Mouse (Mus musculus) heart, postnatal 10 days (tissue): ENCODE measurements at regions not wholly inside any gene's neighbourhood (a gene's known extent, or its start where the extent isn't known, plus 50 kb on each side); places are given as distances from the start of the nearest gene placed in this dataset.

Experiments used
- DNase-seq, 2 experiments: peaks; one replicate each; pipeline ENCODE4 v3.0.0; 2021
- intact Hi-C: fragments of 180-260 bp; cut with DNase I; formaldehyde crosslinking; loops from one replicate; pipeline ENCODE4 v1.15.1; 2025

DNA sequence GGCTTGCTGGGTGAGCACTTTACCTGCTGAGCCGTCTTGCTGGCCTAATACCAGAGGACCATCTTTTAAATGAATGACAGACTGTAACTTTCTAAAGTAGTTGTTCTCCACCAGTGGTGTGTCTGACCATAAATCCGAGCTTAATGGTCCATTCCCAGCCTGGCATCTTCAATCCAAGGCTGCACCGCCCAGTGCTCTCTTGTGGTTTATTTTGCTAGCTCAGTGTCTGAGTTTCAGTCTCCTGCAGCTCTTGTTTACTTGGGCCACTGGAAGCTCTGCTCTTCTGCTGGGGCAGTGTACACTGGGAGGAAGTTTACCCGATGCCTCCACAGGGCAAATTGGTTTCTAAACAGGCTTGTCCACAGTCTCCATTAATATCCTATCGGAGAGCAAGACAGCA lies 182.3 kb upstream of the Jade1 start:
- intact Hi-C loops: no loop called here
- no peak for DNase-seq

DNA sequence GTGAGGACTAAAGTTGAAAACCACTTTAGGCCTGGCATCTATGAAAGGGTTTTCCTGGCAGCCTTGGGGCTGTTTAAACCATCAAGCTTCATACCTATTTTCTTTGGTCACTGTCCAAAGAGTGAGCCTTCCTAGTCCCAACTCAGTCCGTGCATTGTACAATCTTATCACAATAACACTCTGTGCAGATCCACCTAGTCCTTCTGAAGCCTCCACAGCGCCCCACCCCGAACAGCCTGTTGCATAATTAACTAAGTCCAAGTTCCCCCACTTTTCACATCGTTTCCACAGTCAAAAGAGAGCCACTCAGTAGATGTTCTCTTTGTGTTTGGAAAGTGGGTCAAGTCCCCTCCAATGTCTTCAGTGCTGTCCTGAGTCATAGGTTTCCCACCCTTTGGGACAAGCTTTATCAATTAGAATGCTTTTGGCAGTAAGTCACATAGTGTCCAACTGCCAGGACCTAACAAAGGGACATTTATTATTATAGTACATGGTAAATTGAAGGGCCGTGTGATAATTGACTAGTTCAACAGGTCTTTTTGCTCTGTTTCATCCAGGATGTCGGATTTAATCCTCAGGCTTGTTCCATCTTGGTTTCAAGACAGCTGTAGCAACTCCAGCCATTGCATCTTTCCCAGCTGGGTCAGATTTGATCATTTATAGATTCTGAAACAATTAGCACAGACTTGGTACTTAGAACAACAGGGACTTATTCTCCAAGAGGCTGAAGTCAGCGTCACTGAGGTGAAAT lies 187.0 kb upstream of the Jade1 start:
- intact Hi-C loops: loop anchor here (5.0 kb wide), 4 partner anchors 39 to 194 kb away; no protein-coding TSS in a partner anchor
- DNase-seq: peak; percentile 47 to 49

DNA sequence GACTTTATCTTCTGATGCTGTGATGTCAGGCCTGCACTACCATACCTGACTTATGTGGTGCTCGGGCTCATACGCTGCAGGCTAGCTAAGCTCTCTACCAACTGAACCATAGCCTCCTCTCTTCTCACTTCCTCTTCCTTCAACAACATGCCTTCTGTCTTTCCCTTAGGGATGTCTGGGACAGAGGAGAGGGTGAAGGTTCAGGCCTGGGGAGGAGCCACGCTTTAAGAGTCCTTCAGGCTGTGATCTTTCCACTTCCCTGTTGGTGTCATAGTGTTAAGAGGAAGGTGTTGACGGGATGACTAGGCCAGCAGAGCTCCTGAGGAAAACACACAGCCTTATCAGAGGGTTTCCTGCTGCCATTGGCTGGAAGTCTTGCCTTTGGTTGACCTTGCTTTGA lies 188.8 kb upstream of the Jade1 start:
- peak; percentile 45 to 48 for DNase-seq
- intact Hi-C loops: loop anchor here (5.0 kb wide), 4 partner anchors 41 to 196 kb away; no protein-coding TSS in a partner anchor

DNA sequence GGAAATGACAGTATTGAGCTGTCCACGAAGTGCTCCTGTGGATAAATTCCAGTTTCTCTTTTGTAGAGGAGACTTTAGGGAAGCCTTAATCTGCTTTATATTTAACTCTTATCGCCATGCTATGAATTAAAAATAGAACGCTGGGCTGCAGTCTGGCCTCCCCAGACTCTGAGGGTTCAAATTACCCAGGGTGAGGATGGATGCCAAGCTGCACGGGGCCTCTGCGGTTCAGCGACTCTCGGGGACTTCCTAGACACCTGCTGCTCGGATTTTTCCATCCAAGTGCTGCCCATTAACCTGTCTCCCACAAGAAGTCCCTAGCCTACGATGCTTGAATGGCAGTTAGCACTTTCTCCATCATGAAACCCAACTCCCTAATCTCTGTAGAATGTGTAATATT lies 189.3 kb upstream of the Jade1 start:
- intact Hi-C loops: loop anchor here (5.0 kb wide), 4 partner anchors 41 to 196 kb away; no protein-coding TSS in a partner anchor
- peak; percentile 40 to 73 for DNase-seq

DNA sequence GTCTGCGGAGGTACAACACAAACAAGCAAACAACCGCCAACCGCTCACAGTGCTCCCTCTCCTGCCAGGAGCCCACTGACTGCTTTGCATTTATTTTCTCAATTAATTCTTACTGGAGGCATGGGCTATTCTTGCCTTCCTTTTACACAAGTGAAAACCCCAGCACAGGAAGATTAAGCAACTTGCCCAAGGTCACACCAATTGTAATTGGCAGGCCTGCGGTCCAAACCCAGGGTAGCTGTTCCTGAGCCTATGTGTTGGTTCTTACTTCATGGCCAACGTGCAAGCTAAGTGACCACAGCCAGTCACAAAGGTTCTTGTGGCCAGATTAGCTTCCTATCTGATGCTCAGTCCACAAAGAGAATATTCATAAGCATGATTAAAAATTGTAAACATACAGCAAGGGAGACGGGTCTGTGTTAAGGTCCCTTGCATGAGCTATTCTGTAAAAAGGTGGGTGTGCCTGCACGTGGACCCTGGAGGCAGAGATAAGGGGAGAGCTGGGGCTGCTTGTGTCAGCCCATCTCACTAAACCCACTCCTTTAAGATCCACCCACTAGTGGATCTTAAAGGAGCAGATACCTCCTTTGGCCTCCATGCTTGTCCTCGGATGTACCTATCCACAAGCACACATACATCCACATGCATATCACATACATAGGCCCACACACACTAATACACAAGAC lies 190.2 kb upstream of the Jade1 start:
- no peak for DNase-seq
- intact Hi-C loops: loop anchor here (5.0 kb wide), 4 partner anchors 42 to 197 kb away; no protein-coding TSS in a partner anchor

DNA sequence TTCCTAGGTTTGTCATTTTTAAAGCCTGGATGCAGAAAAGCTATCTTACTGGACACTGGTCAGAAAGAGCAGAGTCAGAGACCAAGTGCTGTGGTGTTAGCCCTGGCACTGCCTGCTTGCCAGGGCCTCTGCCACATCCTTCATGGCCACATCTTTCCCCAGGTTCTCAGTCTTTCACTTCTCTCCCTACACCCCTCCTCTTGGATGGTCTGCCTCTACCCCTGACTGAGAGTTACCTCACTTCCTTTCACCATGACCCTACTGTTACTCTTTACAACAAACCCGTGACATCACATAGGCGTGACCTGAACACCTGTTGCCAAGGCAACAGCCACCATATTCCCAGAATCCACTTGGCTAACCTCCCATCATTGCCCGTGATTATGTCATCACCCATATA lies 191.6 kb upstream of the Jade1 start:
- intact Hi-C loops: no loop called here
- no peak for DNase-seq

DNA sequence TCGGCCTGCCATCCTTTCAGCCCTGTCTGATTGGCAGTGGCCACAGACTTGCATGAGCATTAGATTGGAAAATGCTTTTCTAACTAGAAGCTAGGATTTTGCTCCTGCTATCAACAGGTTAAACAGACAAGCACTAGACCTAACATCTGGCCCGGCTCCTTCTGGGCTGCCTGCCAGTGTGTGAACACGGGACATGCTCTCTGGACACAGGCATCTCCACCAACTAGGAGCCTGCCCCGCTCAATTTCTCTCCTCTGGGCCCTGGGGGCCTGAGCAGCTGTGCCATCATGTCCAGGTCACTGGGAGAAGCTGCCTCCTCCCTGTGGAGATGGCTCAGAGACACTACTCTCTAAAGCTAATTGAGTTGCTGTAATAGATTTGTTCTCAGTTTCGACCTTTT lies 195.3 kb upstream of the Jade1 start:
- intact Hi-C loops: no loop called here
- DNase-seq: peak; percentile 86 to 90

DNA sequence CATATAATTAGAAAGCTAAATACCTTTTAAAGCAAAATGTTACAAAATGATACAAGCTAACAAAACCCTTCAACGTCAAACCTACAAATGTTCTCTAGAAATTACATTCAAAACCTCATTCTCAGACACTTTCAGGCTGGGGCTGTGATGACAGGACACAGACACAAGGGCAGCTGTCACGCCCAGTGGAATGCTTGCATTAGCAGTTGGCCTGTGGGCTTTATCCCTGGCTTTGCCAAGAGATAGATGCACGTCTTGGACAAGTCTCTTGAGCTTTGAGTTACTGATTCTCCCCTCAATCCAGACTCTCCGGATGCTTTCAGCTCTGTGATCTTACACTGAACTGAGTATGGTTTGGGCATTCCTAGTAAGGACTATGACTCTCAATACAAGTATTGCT lies 196.1 kb upstream of the Jade1 start:
- DNase-seq: no peak
- intact Hi-C loops: no loop called here

DNA sequence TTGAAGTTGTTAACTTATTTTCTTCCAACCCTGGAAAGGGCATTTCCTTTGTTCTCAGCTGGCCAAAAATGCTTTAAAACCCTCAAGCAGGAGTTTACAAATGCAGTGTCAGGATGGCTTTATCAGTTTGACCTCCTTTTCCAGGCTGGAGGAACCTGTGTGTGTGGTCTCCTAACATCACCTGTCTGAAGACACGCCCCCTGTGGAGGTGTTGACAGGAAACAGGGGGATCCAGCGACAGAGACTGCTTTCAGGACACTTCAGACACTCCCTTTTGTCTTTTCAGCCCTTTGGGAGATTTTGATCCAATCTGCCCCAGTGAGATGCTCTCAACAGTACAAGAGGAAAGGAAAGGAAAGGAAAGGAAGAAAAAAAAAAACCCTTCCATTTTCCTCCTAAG lies 202.5 kb upstream of the Jade1 start:
- DNase-seq: no peak
- intact Hi-C loops: no loop called here

DNA sequence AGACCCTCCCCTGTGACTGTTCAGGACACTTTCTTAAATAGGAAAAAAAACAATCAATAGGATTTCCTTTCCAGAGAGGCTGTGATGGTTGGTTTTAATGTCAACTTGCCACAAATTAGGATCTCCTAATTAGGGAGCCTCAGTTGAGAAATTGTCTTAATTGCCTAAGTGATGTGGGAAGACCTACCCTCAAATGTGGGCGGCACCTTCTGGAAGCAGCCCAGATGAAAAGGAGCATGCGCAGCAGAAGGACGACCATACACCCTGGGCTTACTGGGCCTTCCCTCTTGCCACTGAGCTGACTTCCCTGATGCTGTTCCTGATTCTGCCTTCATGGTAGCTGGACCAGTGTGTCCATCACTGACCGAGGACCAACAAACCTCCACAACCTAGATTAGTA lies 203.7 kb upstream of the Jade1 start:
- intact Hi-C loops: no loop called here
- DNase-seq: no peak

DNA sequence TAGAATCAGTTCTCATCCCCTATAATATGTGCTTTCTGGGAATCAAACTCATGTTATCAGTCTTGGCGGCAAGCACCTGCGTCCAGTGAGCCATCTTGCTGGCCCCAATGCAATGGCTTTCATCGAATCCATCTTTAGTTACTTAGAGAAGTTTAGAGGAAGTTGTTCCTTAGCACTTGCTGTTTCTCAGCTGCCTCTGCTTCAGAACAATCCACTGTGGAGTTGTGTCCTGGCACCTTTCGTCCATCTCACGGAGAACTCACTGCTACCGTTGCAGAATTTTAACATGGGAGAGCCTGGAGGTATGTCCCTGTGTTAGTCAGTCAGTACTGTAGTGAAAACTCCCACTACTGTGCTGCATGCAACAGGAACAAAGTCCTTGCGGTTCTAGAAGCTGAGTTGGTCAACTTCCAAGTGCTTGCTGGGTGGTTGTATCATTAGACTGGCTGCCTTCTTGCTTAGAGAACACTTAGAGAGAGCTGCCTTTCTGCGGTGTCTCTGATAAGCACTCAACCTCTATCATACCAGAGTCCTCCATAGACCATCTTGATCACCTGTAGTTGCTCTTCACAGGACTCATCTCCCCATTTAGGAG lies 204.3 kb upstream of the Jade1 start:
- intact Hi-C loops: no loop called here
- no peak for DNase-seq

DNA sequence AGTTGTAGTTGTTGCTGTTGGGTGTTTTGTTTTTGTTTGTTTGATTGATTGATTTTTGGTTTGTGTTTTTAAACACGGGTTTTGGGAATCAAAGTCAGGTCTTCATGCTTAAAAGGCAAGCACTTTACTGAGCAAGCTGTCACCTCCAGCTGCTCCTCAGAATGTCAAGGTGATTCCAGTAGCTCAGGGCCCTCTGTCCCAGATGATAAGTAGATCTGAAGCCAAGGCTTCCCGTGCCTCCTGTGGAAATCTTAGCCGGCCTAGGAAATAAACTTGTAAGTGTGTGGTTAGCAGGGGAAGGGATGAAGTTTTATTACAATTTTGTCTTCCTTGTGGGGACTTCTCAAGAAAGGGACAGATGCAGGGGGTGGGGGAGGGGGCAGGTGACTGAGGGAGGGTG lies 205.2 kb upstream of the Jade1 start:
- no peak for DNase-seq
- intact Hi-C loops: no loop called here

DNA sequence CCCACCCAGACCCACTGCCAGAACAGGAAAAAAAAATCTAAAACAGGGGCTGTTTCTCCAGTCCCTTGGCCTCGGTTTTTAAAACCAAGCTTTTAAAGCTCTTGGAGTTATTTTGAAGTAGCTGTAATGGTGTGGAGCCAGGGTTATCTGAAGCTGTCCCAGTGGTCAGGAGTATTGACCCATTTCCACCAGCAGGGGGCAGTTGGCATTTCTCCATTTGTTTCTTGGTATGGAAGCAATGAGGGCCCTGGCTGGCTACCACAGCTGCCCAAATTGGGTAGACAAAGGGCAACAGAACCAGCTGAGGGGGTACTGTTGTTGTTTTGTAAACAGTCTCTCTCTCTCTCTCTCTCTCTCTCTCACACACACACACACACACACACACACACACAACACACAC lies 206.7 kb upstream of the Jade1 start:
- intact Hi-C loops: loop anchor here (1.0 kb wide), 1 partner anchor 215 kb away; no protein-coding TSS in a partner anchor

DNA sequence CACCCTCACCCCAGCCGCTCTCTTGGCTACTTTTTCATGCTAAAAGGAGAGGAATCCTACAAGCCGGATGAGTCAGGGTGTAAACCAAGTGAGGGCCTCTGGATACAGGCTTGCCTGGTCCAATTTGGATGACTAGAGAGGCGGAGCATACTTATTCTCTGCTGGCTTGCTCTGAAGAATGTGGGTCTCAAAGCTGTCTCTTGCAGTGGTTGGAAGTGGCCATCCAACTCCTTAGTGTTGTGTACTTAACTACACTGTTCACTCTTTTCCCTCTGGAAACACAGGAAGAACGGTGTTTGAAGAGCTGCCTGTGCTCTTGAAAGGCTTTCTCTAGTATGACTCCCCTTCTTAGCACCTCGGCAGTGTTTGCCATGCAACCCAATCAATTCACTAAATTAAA lies 208.7 kb upstream of the Jade1 start:
- intact Hi-C loops: no loop called here

More for the DNA sequence above, 206.7 kb upstream of the Jade1 start:
- DNase-seq: peak; percentile 45 to 73

DNA sequence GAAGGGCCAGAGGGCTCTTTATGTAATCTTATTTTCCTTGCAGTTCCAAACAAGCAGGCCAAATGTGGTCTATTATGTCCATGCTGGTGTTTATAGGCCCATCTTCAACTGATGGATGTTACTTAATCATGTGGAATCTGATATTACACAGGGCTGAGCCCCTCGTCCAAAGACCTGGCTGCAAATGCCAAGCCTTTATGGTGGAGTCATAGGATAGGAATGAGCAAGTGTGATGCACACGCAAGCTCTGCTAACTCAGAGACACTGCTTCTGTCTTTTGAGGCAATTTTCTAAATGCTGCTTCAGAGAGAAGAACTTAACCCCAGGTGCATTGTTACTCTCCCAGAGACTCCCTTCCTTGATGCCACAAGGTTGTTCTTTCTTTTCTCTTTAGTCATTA lies 212.1 kb upstream of the Jade1 start:
- intact Hi-C loops: no loop called here
- DNase-seq: no peak

More for the DNA sequence above, 208.7 kb upstream of the Jade1 start:
- DNase-seq: no peak

DNA sequence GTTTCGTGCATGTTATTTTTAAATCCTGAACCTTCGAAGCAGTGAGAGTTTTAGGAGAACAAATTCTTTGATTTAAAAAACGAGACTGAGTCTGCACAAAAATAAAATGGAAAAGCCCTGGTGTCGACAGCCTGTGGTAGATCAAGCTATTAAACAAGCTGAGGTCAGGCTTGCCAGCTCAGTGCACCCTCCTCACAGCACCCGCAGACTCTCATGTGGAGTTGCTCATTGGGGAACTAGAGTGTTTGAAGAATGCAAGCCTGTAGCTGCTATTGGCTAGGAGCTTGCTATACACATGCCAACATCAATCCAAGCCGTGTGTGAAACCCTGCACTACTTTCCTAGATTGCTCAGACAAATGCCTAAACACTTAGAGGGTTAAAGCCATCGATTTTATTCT lies 223.1 kb upstream of the Jade1 start:
- DNase-seq: peak in 1 of 2 experiments; percentile 18
- intact Hi-C loops: no loop called here

DNA sequence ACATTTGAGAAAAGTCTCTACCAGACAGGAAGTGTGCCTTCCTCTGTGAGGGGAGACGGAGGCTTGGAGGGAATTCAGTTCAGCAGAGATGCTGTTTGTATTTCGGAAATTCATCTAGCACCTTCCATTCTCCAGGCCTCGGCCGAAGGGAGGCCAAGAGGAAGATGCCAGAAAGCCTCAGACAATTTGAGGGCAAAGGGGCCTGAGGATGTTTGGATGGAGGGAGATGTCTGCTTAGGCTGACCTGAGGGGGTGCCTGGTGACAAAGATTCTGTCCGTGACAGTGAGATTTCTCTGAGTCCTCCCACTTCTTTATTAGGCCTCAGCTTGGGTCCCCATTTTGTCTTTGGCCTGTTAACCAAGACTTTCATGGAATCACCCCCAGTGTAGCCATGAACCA lies 225.2 kb upstream of the Jade1 start:
- DNase-seq: no peak
- intact Hi-C loops: no loop called here

DNA sequence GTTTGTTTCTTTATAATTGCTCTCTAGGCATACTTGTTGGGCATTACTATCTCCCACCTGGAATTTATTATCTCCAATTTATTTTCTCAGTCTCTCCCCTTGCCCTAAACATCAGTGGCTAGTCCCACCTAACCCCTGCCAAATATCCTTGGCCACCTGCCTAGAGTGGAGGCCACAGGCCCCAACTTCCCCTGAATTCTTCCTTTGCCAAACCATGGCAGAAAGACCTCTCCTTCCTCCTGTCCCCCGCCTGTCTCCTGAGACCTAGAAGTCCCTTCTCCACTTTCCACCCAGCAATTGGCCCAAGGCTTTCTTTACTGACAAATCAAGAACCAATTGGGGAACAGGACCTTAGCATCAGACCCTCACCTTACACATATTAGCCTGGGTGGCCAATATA lies 226.7 kb upstream of the Jade1 start:
- intact Hi-C loops: no loop called here
- DNase-seq: no peak

DNA sequence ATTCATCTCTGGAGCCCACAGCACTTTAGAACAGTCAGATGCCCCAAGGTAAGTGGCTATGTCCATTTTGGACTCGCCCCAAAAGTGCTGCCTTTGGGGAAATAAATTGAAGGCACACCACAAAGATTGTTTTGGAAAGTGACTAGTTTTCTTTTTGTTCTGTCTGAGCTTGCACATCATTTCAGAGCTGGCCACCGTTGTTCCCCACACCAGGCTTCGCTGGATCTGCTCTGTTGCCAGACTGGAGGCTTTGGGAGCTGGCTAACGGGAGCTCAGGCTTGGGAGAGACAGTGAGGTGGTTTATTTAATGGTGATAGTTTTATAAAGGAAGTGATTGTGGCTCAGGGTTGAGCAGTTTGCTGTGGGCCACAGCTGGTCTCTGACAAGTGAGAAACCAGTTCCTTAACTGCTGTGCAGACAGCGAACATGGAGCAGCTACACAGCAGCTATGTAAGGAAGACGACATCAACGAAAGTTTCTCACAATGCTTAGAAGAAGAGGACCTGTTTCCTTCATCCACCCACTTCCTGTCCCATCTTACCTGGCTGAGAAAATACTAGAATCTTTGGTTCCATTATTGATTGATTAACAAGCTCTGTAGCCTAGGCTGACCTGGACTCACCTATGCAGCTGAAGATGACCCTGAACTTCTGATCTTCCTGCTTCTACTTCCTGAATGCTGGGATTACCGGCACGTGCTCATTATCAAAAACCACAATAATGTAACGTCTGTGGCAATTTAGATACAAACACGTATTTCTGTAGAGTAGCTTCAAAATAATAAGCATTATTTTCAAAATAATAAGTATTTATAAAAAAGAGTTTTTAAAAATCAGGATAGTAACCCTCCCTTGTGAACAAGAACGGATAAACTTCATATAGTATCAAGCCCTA lies 229.1 kb upstream of the Jade1 start:
- intact Hi-C loops: no loop called here
- DNase-seq: peak in 1 of 2 experiments; percentile 18

DNA sequence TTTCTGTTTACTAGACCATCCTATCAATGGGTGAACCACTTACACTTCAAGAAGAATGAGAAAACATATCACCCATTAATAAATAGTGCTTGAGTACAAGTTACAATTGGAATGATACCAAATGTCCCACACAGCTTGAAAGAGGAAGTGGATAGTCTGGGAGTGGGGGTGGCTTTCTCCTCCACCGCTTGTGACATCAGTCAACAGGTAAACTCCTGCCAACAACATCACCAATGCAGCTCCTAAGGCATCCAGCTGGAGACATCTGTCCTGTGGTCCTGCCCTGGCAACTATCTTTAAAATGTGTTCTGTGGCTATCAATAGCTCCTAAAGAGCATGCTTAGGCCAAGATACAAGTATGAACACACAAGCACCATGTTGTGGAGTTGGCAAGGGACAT lies 233.7 kb upstream of the Jade1 start:
- peak; percentile 59 to 75 for DNase-seq

More for the DNA sequence above, 233.7 kb upstream of the Jade1 start:
- intact Hi-C loops: no loop called here
